Mouse (Mus musculus) embryonic facial prominence, embryonic 11.5 days (tissue): ENCODE measurements around the gene Terb1. TPM values are rescaled to one million over a fixed set of nuclear protein-coding genes. Genes with fewer than 3 reads are reported as not detected.

Source experiments
- ATAC-seq: fragments of 200-750 bp; cut with Nextera tagmentation; replicated peaks from 2 replicates; pipeline ENCODE4 v1.8.0; 2017; ENCODE audit warnings: low read depth; ENCODE audit not compliant: insufficient number of reproducible peaks, low FRiP score, low TSS enrichment
- DNase-seq: peaks from one replicate; pipeline ENCODE4 v3.0.0-alpha.2; 2015; ENCODE audit warnings: low spot score
- H3K27ac ChIP-seq: fragments of 300-500 bp; sonication (generic); replicated peaks from 2 replicates; pipeline ENCODE4 v1.5.1; 2014; ENCODE audit warnings: mild to moderate bottlenecking, low read depth, low read length, control low read depth
- H3K27me3 ChIP-seq: fragments of 300-500 bp; sonication (generic); 2 replicates; pipeline ENCODE4 v1.6.1; 2014; ENCODE audit warnings: mild to moderate bottlenecking, low read length, moderate library complexity, mixed read lengths; ENCODE audit not compliant: control insufficient read depth, insufficient read depth
- H3K36me3 ChIP-seq: fragments of 300-500 bp; sonication (generic); replicated peaks from 2 replicates; pipeline ENCODE4 v1.6.1; 2014; ENCODE audit warnings: low read depth, mild to moderate bottlenecking, low read length, moderate library complexity, mixed read lengths; ENCODE audit not compliant: control insufficient read depth, insufficient read depth
- H3K4me1 ChIP-seq: fragments of 300-500 bp; sonication (generic); 2 replicates; pipeline ENCODE4 v1.6.1; 2014; ENCODE audit warnings: low read length, mixed read lengths; ENCODE audit not compliant: control insufficient read depth, insufficient read depth
- H3K4me2 ChIP-seq: fragments of 300-500 bp; sonication (generic); 2 replicates; pipeline ENCODE4 v1.6.1; 2014; ENCODE audit warnings: low read depth, mild to moderate bottlenecking, control low read depth, low read length, moderate library complexity
- H3K4me3 ChIP-seq: fragments of 300-500 bp; sonication (generic); 2 replicates; pipeline ENCODE4 v1.5.1; 2014; ENCODE audit warnings: low read depth, low read length, control low read depth
- H3K9ac ChIP-seq: fragments of 300-500 bp; sonication (generic); replicated peaks from 2 replicates; pipeline ENCODE4 v1.6.1; 2014; ENCODE audit warnings: mild to moderate bottlenecking, control low read depth, low read length
- H3K9me3 ChIP-seq: fragments of 300-500 bp; sonication (generic); replicated peaks from 2 replicates; pipeline ENCODE4 v1.6.1; 2016; ENCODE audit warnings: mild to moderate bottlenecking, low read length, inconsistent platforms, mixed read lengths; ENCODE audit not compliant: control insufficient read depth
- WGBS: fragments of 180-500 bp; shearing (Covaris S2); extraction: QIAGEN DNeasy Blood & Tissue Kit; methylation state at CpG from one replicate; pipeline ENCODE4 v1.1.7; 2014; 5-methylcytosine and 5-hydroxymethylcytosine counted together
- polyA plus RNA-seq: library from polyadenylated mRNA; unstranded; fragments of >200 nt; fragmentation: Nextera tagmentation; extraction: Ambion mirVana; gene quantifications from 2 replicates; pipeline ENCODE4 v1.2.1, GENCODE M21; 2014

Terb1 gene
- polyA plus RNA-seq, 1 experiment from 2014 or later = 0.39 TPM

GRCm38 (mm10) chr8:104540238-104540637 lies 30.5 kb upstream of the Terb1 start:
- WGBS = 33% methylated on average over 7 of the region's 7 CpGs
- ATAC-seq (no peak), DNase-seq (no peak)
- Histone ChIP-seq H3K27me3 (peaks cover 35% of the 10 kb centered on the region), H3K4me1 (no peaks in the 10 kb centered on the region; the same call in none of the 2 replicates), H3K9ac (no peak overlapping the region), H3K36me3 (no peaks in the 10 kb centered on the region), H3K9me3 (no peaks in the 10 kb centered on the region), H3K4me2 (peak overlapping the region; percentile 92; the same call in 1 of the 2 replicates), H3K4me3 (peak overlapping the region; percentile 48; the same call in 1 of the 2 replicates), H3K27ac (no peak overlapping the region)

- Histone ChIP-seq H3K4me3 (no peak overlapping the region), H3K4me1 (no peaks in the 10 kb centered on the region; the same call in none of the 2 replicates), H3K27ac (no peak overlapping the region), H3K36me3 (no peaks in the 10 kb centered on the region), H3K27me3 (peaks cover 35% of the 10 kb centered on the region), H3K9ac (no peak overlapping the region), H3K9me3 (no peaks in the 10 kb centered on the region), H3K4me2 (no peak overlapping the region)
- 93% methylated on average over 2 of the region's 2 CpGs for WGBS
- ATAC-seq (no peak), DNase-seq (no peak)
Measured at GRCm38 (mm10) chr8:104539566-104539965, 29.9 kb upstream of the Terb1 start.

- H3K27me3 ChIP-seq = peaks cover 35% of the 10 kb centered on the region
- DNase-seq (no peak), ATAC-seq (no peak)
Measured at GRCm38 (mm10) chr8:104538896-104539295, 29.2 kb upstream of the Terb1 start.

GRCm38 (mm10) chr8:104536028-104536427 lies 26.3 kb upstream of the Terb1 start:
- Histone ChIP-seq H3K27me3 (peaks cover 13% of the 10 kb centered on the region), H3K4me1 (no peaks in the 10 kb centered on the region; the same call in none of the 2 replicates), H3K4me2 (no peak overlapping the region), H3K36me3 (no peaks in the 10 kb centered on the region), H3K4me3 (no peak overlapping the region), H3K27ac (no peak overlapping the region), H3K9me3 (no peaks in the 10 kb centered on the region), H3K9ac (no peak overlapping the region)
- 84% methylated on average over 4 of the region's 4 CpGs for WGBS
- no peak for DNase-seq
- ATAC-seq = no peak

More at GRCm38 (mm10) chr8:104538896-104539295, 29.2 kb upstream of the Terb1 start:
- Histone ChIP-seq H3K4me1 (no peaks in the 10 kb centered on the region; the same call in none of the 2 replicates), H3K27ac (no peak overlapping the region), H3K4me2 (no peak overlapping the region), H3K36me3 (no peaks in the 10 kb centered on the region), H3K9me3 (no peaks in the 10 kb centered on the region), H3K9ac (no peak overlapping the region), H3K4me3 (no peak overlapping the region)
- 79% methylated on average over 4 of the region's 4 CpGs for WGBS

- ATAC-seq (no peak), DNase-seq (no peak)
- H3K9me3 ChIP-seq = no peaks in the 10 kb centered on the region
- H3K27me3 ChIP-seq = peaks cover 6% of the 10 kb centered on the region
- no peaks in the 10 kb centered on the region; the same call in 1 of the 2 replicates for H3K4me1 ChIP-seq
- no peak overlapping the region for H3K27ac ChIP-seq
- H3K4me3 ChIP-seq = no peak overlapping the region
- H3K4me2 ChIP-seq = no peak overlapping the region
- no peaks in the 10 kb centered on the region for H3K36me3 ChIP-seq
- 33% methylated on average over 7 of the region's 7 CpGs for WGBS
- no peak overlapping the region for H3K9ac ChIP-seq
Measured at GRCm38 (mm10) chr8:104535378-104535777, 25.7 kb upstream of the Terb1 start.

GRCm38 (mm10) chr8:104534779-104535141 lies 25.1 kb upstream of the Terb1 start:
- H3K9ac ChIP-seq = peak overlapping the region; percentile 97
- DNase-seq (no peak), ATAC-seq (0 out of 2 replicates have a peak, but pooled peaks have one; percentile 24)
- no peaks in the 10 kb centered on the region for H3K9me3 ChIP-seq
- no peak overlapping the region for H3K27ac ChIP-seq
- H3K4me1 ChIP-seq = no peaks in the 10 kb centered on the region; the same call in 1 of the 2 replicates
- peak overlapping the region; percentile 92 for H3K4me3 ChIP-seq
- no peaks in the 10 kb centered on the region for H3K36me3 ChIP-seq
- H3K27me3 ChIP-seq = peaks cover 1% of the 10 kb centered on the region
- 12% methylated on average over 9 of the region's 9 CpGs for WGBS
- H3K4me2 ChIP-seq = peak overlapping the region; percentile 35

GRCm38 (mm10) chr8:104533971-104534778 lies 24.5 kb upstream of the Terb1 start, which contains the start of the genes Nae1 and Car7:
Gene Nae1, minus strand, starts transcription at chr8:104534637.
Gene Car7, plus strand, starts transcription at chr8:104534689.
- peak within 1 kb of the TSS; percentile 97 for H3K9ac ChIP-seq
- H3K9me3 ChIP-seq = no peaks in the 10 kb centered on the region
- peak; percentile 95 for ATAC-seq
- WGBS = under 1% methylated on average over 56 of the region's 70 CpGs
- peak within 1 kb of the TSS; percentile 92 for H3K4me3 ChIP-seq
- peak; percentile 95 for DNase-seq
- no peaks in the 10 kb centered on the region for H3K27me3 ChIP-seq
- H3K27ac ChIP-seq = peak within 1 kb of the TSS; percentile 70; the same call in 1 of the 2 replicates
- H3K4me1 ChIP-seq = no peaks in the 10 kb centered on the region; the same call in 1 of the 2 replicates
- H3K36me3 ChIP-seq = no peaks in the 10 kb centered on the region
- H3K4me2 ChIP-seq = peak within 1 kb of the TSS; percentile 58

GRCm38 (mm10) chr8:104533551-104533950 lies 23.8 kb upstream of the Terb1 start:
- Histone ChIP-seq H3K4me1 (no peaks in the 10 kb centered on the region; the same call in 1 of the 2 replicates), H3K4me2 (peak overlapping the region; percentile 58), H3K27me3 (no peaks in the 10 kb centered on the region), H3K27ac (no peak overlapping the region), H3K9me3 (no peaks in the 10 kb centered on the region), H3K36me3 (no peaks in the 10 kb centered on the region), H3K4me3 (peak overlapping the region; percentile 92), H3K9ac (peak overlapping the region; percentile 97)
- 23% methylated on average over 7 of the region's 7 CpGs for WGBS
- ATAC-seq (no peak), DNase-seq (no peak)
